Mouse (Mus musculus) layer of hippocampus, adult 18-20 months (tissue): ENCODE results near the gene Hipk1. TPM values are rescaled to one million over a fixed set of nuclear protein-coding genes. Genes with fewer than 3 reads are reported as not detected.
"Not testable (repeated sequence)": the region's sequence is repeated elsewhere in the genome, so short reads cannot be mapped to it uniquely, and the experiment has no call there.

Source experiments
- DNase-seq, 2 experiments: peaks; one replicate each; pipeline ENCODE4 v3.0.0; 2022; ENCODE audit warnings: low spot score in 2 of 2
- long read RNA-seq: library from polyadenylated mRNA; stranded (forward); transcript quantifications from one replicate; pipeline ENCODE4 v2.0.0, GENCODE M21; 2021
- total RNA-seq, 2 experiments: library from RNA; stranded (reverse); gene quantifications; 2 replicates each; pipeline ENCODE4 v1.2.3; 2021

The Hipk1 gene
- 100 to 1,000 TPM; 131 to 137 TPM for total RNA-seq
- long read RNA-seq, full-length matches to known transcripts: 26 of 77 reads
- long read RNA-seq, partial matches to known transcripts: 22 of 77 reads
- long read RNA-seq, other reads (novel, unspliced or antisense): 29 of 77 reads

DNA sequence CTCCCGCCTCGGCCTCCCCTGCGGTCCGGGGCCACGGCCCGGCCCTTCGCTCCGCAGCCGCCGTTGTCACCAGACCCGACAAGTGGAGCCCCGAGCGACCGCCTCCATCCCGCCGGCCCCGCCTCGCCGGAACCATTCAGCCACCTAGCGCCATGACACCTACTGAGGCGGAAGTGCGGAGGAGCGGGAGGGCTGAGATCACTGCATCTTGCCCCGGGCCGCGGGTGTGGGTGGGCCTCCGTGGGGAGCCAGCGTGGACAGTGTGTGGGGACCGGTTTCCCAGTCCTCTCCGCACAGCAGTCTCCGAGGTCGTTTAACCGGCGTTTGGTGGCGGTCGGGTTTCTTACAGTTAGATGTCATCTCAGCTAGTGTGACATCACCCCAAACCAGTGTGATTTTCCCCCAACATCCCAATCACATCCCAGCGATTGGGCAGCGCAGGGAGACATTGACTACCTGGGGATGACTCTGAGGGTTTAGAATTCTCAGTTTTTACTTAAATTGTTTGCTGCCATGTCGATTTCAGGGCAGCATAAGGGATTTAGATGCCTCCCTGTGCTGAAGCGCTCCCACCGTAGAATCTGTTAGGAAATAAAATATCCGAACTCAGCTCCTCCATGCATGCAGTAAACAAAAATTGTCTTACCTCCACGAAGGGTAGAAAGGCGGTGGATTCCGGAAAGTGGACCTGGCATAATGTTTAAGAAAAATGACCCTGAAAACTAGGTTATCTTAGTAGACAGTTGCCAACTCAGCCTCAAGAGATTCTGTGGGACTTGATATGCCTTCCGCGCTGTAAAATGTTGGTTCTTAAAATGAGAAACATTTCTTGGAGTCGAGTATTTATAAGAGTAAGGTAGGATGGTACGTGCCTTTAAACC lies at the start of gene Hipk1:
Gene Hipk1, minus strand, starts transcription at position 334 of the 881 bp plus-strand sequence.
- DNase-seq: peak; percentile 92 to 96

DNA sequence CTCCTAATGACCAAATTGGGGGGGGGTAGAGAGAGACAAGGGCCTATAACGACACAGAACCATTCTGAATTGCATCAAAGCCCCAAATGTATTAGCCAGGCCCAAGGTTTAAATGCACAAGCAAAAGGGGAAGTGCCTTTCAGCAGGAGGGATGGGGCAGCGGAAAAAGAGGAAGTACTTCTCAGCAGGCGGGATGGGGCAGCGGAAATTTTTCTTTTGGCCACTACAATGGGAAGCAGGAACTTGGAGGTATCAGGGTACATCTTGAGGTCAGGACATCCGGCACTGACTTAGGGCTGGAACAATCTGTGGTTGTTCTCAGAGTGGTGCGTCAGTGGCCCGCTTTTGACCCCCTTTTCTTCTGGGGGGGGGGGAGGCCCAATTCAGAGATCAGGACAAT lies 49.6 kb upstream of the Hipk1 start:
- not testable (repeated sequence) for DNase-seq

DNA sequence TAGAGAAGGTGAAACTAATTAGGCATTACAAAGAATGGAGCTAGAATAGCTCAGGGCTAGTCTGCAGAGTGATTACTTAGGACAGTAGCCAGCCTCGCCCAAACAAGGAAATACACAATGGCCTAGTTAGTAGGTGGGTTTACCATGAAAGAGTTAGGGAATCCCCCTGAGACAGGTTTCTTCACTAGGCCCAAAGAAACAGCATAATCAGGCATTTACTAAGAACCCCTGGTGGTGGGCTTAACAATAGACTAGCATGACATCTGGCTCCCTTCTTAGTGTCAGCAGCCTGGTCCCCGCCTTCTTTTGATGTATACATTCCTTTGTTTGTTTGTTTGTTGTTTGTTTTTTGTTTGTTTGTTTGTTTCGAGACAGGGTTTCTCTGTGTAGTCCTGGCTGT lies 48.8 kb upstream of the Hipk1 start:
- DNase-seq: not testable (repeated sequence)

DNA sequence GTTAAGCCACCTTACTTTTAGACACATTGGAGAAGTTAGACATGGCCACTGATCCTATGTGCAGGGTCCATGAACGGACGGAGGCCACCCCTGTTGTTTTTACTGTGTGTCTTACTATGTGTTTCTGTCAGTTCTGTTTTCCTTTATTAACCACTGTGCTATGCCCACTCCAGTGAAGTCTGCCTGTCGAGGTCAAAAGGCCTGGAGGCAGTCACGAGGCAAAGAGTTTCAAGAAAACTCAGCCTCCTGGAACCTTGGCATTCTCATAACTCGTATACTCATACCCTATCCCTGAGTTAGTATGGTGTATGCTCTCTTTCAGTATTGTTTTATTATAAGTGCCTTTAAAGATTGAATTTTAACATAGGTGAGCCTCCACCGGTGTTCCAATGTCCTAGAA lies 48.3 kb upstream of the Hipk1 start:
- DNase-seq: no peak

DNA sequence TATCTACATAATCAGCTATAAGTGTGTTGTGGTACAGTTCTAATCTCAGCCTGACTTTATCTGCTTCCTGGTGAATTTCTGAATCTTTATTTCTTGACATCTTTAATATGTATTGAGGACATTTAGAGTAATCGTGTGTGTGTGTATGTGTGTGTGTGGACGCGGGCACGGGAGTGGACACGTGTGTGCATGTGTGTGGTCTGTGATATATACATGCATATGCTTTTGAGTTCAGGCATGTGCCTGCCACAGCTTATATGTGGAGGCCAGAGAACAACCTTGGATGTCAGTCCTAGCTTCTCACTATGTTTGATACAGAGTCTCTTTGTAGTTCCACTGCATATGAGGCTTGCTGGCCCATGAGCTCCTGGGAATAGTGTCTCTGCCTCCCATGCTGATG lies 45.1 kb upstream of the Hipk1 start:
- no peak for DNase-seq

DNA sequence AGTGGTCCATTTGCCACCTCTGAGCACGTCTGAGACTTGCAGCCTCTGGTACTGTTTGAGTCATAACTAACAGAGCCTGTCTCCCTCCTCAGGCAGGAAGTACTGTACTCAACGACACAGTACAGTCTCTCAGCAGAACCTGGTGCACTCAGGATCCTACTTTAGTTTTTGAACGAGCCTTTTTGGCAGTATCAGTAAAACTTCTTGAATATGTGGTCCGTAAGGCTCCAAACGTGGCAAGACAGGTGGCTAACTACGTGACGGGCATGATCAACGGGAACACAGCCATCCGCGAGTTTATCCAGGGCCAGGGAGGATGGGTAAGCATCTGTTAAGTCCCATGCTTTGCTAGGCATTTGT lies 44.6 kb upstream of the Hipk1 start:
- peak in 1 of 2 experiments; percentile 38 for DNase-seq

DNA sequence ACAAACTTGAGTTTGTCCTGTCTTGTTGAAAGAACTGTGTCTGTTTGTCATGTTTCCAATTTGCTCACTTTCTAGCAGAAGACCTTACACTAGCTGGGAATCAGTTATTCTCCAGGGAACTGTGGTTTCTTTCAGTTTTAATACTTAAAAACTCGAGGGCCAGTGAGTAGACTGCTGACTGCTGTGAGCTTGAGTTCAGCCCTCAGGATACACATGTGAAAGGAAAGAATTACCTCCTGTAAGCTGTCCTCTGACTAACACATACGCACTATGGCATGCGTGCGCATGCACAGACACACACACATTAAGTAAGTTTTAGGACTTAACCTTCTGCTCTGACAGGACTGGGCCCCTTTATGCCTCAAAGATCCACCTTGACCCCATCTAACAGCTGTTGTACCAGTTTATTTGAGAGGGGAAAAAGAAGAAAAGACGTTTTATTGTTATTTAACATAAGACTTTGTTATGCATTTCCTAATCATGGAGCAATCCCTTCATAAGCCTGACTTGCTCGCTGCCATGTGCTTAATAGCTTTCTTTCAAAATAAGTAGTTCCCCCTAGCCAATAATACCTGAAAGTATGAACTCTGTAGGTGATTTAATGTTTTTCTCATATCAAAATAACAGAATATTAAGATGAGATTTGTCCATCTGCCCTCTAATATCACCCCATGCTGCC lies 44.0 kb upstream of the Hipk1 start:
- DNase-seq: no peak

DNA sequence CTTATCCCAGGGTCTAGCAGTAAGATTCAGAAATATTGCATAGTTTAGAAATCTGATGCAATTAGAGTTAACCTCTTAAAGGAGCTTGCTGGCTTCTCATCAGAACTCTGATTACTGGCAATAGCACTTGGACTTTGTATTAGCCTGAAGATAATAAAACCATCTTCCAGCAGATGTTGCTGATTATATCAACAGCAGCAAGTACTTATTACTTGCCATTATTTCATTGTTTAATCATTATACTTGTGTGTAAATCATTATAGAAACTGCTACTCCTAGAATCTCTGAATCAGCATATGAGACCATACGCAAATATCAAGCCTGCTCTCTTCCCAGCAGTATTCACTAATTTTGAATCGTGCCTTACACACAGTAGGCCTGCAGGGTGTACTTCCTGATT lies 42.6 kb upstream of the Hipk1 start:
- DNase-seq: no peak

DNA sequence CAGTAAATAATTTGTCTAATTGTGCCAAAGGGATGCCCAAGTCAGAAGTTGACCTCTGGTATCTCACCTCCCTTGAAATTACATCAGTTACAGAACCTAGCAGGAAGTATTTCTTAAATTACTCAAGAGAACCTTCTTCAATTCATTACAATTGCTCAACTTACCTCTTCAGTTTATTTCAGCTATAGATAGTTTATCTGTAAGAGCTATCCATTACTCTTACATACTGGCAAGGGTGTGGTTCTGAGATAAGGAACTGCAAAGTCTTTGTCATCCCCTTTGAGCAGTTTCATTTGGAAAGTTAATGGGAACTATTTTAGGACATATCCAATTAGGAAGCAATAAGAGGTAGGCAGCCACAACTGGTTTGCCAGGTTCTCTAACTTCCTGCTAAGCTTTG lies 41.1 kb upstream of the Hipk1 start, which contains the start of gene Bcl2l15:
Gene Bcl2l15, plus strand, starts transcription at position 176 of the 400 bp plus-strand sequence.
- no peak for DNase-seq

DNA sequence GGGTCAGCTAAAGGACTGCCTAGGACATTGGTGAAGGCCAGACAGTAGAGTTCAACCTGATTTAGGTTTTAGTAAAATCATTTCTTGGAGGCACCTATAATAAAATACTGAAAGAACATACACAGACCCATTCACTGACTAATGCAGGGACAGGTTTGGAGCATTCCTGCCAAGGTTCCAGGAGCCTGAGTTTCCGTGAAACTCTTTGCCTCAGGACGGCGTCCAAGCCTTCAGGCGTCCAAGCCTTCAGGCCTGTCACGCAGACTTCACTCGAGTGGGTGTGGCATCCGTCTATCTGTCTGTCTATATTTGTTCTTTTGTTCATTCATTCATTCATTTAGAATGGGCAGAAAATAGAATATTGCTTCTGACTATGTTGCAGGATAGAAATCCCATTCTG lies 39.8 kb upstream of the Hipk1 start:
- DNase-seq: no peak

DNA sequence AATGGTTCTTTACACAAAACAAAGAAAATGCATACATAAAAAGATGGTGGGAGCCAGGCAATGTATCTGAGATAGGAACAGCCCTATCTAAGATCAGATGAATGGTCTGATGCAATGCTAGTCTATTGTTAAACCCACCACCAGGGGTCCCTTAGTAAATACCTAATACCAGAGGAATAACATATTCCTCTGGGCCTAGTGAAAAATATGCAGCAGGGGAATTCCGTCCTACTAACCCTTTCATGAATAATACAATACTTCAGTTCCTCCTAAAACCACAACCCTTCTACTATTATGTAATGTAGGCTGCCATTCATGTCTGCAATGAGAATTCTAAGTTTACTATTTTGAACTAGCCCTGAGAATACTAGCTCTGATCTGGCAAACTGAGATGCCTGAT lies 39.3 kb upstream of the Hipk1 start:
- DNase-seq: not testable (repeated sequence)

DNA sequence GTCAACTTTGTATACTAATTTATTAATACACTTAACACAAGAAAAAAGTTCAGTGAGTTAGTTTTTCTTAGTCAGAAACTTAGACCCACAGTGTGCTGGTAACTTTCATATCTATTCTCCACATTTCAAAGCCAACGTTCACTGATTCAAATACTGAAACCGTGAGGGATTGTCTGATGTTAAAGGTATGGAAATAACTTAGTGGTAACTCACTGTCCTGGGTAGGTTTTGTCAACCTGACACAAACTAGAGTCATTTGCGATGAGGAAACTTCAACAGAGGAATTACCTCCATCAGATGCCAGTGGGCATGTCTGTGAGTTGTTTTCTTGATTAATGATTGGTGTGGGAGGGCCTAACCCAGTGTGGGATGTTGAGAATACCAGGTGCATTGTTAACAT lies 37.7 kb upstream of the Hipk1 start:
- DNase-seq: no peak

DNA sequence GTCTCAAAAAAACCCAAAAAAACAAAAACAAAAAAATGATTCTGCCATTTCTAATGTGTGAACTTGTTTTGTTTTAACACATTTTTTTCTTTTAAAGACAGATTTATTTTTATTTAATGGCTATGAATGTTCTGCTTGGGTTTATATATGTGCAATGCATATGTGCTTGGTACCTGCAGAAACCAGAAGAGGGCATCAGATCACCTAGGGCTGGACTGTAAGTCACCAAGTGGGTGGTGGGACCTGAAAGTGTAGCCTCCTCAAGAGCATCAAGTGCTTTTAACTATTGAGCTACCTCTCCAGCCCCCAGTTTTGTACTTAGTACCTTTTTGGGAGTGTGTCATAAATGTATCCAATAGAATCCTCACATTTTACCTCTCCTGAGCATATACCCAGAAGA lies 36.2 kb upstream of the Hipk1 start:
- no peak for DNase-seq

DNA sequence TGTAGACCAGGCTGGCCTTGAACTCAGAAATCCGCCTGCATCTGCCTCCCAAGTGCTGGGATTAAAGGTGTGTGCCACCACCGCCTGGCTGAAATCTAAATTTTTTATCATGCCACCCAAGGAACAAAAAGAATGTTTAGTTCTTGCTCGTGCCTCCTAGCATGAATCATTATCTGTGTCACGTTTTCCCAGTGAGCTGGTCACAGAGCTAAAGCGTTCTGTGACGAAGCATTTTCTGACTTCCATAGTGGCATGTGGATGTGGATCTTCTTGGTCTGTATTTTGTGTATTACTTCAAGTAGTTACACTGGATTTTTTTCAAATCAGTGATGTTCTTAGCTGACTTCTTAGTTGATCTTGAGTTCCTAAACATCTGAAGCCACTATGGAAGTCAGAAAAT lies 19.6 kb upstream of the Hipk1 start:
- no peak for DNase-seq

DNA sequence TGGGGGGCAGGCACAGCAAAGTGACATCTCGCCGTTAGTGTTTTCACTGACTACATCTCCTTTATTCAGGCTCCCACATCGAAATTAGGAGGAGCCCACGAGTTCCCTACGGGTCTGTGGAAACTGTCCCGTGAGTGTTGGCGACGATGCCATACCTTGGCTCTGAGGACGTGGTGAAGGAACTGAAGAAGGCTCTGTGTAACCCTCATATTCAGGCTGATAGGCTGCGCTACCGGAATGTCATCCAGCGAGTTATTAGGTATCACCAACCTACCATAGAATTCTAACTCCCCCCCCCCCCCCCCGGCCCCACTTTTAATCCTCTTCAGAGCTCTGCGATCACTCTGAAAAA lies 18.4 kb upstream of the Hipk1 start:
- no peak for DNase-seq

DNA sequence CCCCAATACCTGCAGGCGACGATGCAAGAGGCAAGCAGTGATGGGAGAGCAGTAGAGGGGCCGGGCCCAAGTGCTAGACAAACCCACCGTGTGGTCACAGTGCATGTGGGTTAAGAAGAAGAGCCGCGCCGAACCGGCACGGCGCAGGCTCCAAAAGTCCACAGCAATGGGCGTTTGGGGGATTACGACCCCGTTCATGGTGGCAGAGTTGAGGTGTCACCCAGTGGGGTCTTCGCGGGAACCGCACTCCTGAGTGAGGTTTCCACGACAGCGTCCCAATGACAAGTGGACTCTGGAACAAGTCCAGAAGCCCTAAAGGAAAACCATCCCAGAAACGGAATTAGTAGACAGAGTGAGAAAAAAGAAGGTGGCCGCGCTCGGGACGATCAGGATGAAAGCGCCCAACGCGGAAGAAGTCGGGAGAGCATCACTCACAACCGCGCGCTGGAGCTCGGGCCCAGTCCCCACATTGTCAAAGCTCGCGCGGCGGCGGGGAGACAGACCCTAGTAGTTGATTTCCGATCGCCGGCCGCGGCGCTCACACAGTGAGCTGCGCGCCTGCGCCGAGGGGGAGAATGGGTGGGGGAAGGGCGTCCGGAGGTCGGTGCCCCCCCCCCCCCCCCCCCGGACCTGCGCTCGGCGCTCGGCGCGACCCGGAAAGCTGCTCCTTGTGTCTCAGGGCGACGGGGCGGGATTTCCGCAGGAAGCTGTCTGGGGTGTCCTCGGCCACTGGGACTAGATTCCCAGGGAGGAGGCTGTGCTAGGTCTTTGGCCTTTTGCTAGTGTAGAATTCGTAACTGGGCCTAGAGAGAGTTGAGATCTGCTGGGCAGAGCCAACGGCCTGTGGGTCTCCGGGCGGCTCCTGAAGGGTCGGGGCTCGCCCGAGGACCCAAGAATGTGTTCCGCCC lies 17.8 kb upstream of the Hipk1 start, which contains the start of the genes Dclre1b, Ap4b1 and Gm43064:
Gene Dclre1b, minus strand, starts transcription at position 554 of the 908 bp plus-strand sequence.
Gene Ap4b1, plus strand, starts transcription at position 630 of the 908 bp plus-strand sequence.
Gene Gm43064, plus strand, starts transcription at position 683 of the 908 bp plus-strand sequence.
- DNase-seq: peak; percentile 76 to 92

DNA sequence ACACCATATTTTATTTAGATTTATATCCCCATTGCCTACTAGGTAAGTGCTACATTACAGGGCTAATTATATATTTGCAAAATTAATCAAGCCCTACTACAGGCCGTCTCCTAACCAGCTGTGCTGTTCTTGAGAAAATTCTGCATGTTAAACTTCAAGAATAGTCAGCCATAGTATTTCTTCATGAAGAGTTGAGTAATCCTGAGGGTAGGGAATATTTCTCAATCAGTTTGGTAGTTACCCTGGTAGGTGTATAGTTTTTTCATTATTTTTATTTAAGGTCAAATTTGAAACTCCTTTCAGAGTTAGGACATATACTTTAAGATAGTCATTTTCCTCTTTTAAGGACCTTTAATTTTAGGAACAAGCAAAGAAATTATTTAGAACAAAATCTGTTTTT lies 14.3 kb upstream of the Hipk1 start:
- DNase-seq: no peak

DNA sequence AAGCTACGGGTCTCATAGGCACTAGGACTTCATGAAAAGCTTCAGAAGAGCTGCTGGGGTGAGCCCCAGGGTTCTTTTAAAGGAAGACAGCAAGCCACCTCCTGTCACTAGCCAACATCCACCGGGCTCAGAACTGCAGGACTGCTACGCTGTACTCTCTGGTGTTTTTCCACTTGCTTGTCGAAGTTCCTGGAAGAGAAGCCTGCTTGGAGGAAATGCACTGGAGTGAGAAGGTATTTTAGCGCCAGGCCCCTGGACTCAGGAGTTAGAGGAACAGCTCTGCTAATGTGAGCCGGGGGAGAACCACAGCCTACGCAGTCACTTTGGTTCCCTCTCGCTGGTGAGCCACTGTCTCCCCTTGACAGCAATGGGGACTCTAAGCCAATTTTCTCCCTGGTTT lies 11.5 kb upstream of the Hipk1 start:
- peak in 1 of 2 experiments; percentile 18 for DNase-seq

DNA sequence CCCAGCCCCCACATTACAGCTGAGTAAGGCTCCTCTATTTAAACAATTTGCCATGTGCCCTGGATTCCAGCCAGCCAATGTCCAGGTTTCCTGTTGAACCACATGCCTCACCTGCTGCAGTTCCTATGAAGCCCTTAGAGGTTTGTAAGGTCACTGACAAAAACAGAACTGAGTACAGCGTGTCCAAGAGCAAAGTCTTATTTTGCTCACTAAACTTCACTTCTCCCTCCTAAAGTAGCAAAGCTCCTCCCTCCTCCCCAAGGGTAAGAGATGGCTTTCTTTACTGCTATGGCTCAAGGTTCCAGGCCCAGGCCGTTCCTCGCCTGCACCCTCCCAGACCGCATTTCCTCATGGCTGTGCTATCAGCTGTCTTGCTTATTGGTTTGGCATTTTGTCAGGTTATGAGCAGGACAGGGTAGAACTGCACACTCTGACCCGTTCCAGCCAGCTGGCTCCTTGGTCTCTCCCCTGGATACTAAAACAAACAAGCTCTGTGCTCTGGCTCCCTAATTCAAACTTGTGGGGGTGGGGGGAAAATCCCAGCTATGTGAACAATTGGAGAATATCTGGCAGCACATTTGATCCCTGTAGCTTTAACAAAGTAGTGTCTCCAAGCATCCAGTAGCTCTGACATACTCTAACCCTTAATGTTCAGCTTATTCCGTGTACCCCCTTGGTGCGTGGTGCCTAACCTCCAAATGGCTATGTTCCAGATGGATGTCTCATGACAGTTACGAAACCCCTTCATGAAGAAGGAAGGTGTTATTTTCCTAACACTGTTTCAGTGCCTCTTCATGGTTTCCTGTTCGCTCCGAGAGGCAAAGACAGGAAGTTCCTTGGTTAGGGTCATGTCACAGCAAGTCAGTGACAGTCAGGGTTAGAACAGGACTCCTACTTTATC lies 10.5 kb upstream of the Hipk1 start:
- peak; percentile 43 to 86 for DNase-seq

DNA sequence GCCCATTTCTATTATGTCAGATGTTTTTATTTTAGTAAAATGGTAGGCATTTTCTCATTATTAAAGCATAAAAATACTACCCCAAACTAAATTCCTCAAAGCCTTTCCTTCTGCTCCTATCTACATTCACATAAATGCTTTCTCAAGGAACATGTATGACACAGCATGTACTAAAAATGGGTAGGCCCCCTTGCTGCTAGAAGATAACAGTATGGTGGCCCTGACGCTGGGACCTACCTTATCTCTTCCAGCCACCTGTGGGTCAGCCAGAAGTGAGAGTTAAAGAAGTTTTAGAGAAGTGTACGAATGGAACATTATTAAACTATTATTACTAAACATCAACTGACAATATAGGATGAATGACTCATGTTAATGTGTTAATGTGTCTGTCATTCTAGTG lies 8.1 kb upstream of the Hipk1 start:
- no peak for DNase-seq
